Comparison of ENCODE assay signal across 20 mouse cellular contexts in the genomic region with DNA sequence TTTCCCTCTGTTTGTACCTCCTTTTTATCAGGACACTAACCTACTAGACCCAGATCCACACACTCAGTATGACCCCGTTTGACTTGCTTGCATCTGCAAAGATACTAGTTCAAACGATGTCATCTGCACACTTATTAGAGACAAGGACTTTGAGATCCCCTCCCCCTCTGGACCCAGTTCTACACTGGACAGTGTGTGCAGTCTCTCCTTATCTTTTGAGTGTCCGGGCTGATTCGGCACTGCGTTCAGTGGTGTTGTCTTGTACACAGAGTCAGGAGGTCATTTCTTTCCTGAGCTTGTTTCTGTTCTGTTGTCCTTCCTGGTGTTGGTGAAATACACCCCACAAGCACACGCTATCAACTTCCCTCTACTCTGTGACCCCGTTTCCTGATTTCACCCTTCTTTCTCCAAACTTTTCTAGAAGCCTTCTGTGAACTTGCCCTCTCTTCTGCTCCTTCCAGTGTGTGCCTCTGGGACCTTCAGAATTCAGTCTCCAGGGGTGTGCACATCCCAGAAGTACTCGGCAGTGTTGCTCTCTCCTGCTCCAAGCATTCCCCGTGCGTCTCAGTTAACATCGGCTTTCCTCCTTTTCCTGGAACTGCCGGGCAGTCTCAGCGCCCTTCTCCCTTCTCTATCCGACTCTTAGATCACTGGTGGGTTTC. TPM values are rescaled to one million over a fixed set of nuclear protein-coding genes. Genes with fewer than 3 reads are reported as not detected.
DNase-seq lines count a peak whose midpoint lies in the region; ATAC-seq and TF ChIP-seq lines count a peak whose summit lies in the region.
"Had no signal": no experiment of that assay in that cellular context is flagged by ENCODE, and none has a peak within 500 bp of the region (broad histone marks: within the 10 kb centered on the region; RNA-seq: fewer than 3 reads in every experiment).

No protein-coding gene starts in this region.

- DNase-seq in heart, adult 2 months, result peak in 1 of 2 experiments; percentile 9
- no peak for DNase-seq in heart, postnatal 4 days
- DNase-seq in liver, embryonic 11.5 days (ENCODE audit: low spot score), result no peak
- DNase-seq in gastrocnemius, postnatal 25 days, result no peak
- no peak for DNase-seq in lung, postnatal 14 days
- no peak for DNase-seq in midbrain, embryonic 11.5 days (ENCODE audit: low spot score, missing footprints)
- DNase-seq: adrenal gland, postnatal 25 days; cerebellum, adult 9-11 months; gastrocnemius, adult 2 months; kidney, postnatal 25 days; midbrain, embryonic 14.5 days; thymus, adult 18-20 months; thymus, postnatal 4 days had no signal

- no peaks in the 10 kb centered on the region for H3K9me3 ChIP-seq in heart, embryonic 13.5 days
- H3K9me3 ChIP-seq in liver, embryonic 11.5 days (ENCODE audit: control insufficient read depth, low read length), result no peaks in the 10 kb centered on the region
- no peaks in the 10 kb centered on the region for H3K9me3 ChIP-seq in midbrain, embryonic 11.5 days (ENCODE audit: control insufficient read depth, low read length)
- H3K9me3 ChIP-seq: hindbrain, embryonic 15.5 days; intestine, embryonic 15.5 days; liver, embryonic 15.5 days had no signal

- peak; percentile 45; the same call in 1 of the 2 replicates for ATAC-seq in common myeloid progenitor, adult 5-6 weeks (replicated peaks; ENCODE audit: low read depth, poor library complexity, severe bottlenecking)
- no peak for ATAC-seq in heart, embryonic 13.5 days (ENCODE audit: extremely low read depth, insufficient number of reproducible peaks, low FRiP score, low TSS enrichment)
- no peak; the same call in 1 of the 2 replicates for ATAC-seq in liver, embryonic 11.5 days (replicated peaks; ENCODE audit: low FRiP score)
- no peak for ATAC-seq in midbrain, embryonic 11.5 days (ENCODE audit: low FRiP score)
- ATAC-seq: intestine, embryonic 15.5 days; lung, postnatal 0 days had no signal

- H3K4me1 ChIP-seq in heart, adult 2 months (ENCODE audit: control insufficient read depth, insufficient read depth, low read length), result peaks cover 1% of the 10 kb centered on the region
- H3K4me1 ChIP-seq in heart, embryonic 13.5 days, result peaks cover 63% of the 10 kb centered on the region
- H3K4me1 ChIP-seq in liver, embryonic 11.5 days (replicated peaks; ENCODE audit: control insufficient read depth, insufficient read depth, low read length), result peaks cover 14% of the 10 kb centered on the region
- no peaks in the 10 kb centered on the region for H3K4me1 ChIP-seq in midbrain, embryonic 11.5 days (ENCODE audit: control insufficient read depth, insufficient read depth, low read length)
- H3K4me1 ChIP-seq: intestine, embryonic 15.5 days; liver, embryonic 15.5 days had no signal

- no peaks in the 10 kb centered on the region for H3K27me3 ChIP-seq in heart, adult 2 months (ENCODE audit: control insufficient read depth, insufficient read depth, low read length)
- H3K27me3 ChIP-seq in heart, embryonic 13.5 days (replicated peaks), result no peaks in the 10 kb centered on the region
- no peaks in the 10 kb centered on the region for H3K27me3 ChIP-seq in liver, embryonic 11.5 days (replicated peaks; ENCODE audit: control insufficient read depth, insufficient read depth, low read length)
- H3K27me3 ChIP-seq in midbrain, embryonic 11.5 days (ENCODE audit: control insufficient read depth, insufficient read depth, low read length), result no peaks in the 10 kb centered on the region
- H3K27me3 ChIP-seq: hindbrain, embryonic 15.5 days; intestine, embryonic 15.5 days had no signal

- WGBS in heart, adult 2 months, result 12% methylated on average over 14 of the region's 14 CpGs
- 14% methylated on average over 14 of the region's 14 CpGs for WGBS in heart, embryonic 13.5 days
- WGBS in liver, embryonic 11.5 days, result 32% methylated on average over 14 of the region's 14 CpGs
- 75% methylated on average over 14 of the region's 14 CpGs for WGBS in midbrain, embryonic 11.5 days

- H3K79me2 ChIP-seq in heart, adult 2 months (replicated peaks; ENCODE audit: control insufficient read depth, insufficient read depth, low read length), result peaks cover 2% of the 10 kb centered on the region

- no peak for TF ChIP-seq EP300 in heart, adult 2 months (IDR thresholded peaks at IDR 0.05; ENCODE audit: insufficient read depth, low read depth, low read length)

- peak overlapping the region; percentile 28 for H3K27ac ChIP-seq in heart, adult 2 months
- 0 out of 2 replicates have a peak overlapping the region, but pooled peaks have one; percentile 12 for H3K27ac ChIP-seq in heart, embryonic 13.5 days (replicated peaks)
- no peak overlapping the region for H3K27ac ChIP-seq in liver, embryonic 11.5 days (ENCODE audit: low read depth, low read length)
- H3K27ac ChIP-seq in midbrain, embryonic 11.5 days (ENCODE audit: low read depth, low read length), result no peak overlapping the region
- H3K27ac ChIP-seq: gastrocnemius, adult 2 months; hindbrain, embryonic 15.5 days; intestine, embryonic 15.5 days; layer of hippocampus, adult 2 months; liver, embryonic 15.5 days had no signal

- H3K4me2 ChIP-seq in heart, embryonic 13.5 days, result peak overlapping the region; percentile 47
- peak overlapping the region; percentile 24; the same call in 1 of the 2 replicates for H3K4me2 ChIP-seq in liver, embryonic 11.5 days
- H3K4me2 ChIP-seq in midbrain, embryonic 11.5 days, result no peak overlapping the region
- H3K4me2 ChIP-seq: hindbrain, embryonic 15.5 days; intestine, embryonic 15.5 days; liver, embryonic 15.5 days had no signal

- TF ChIP-seq CTCF in heart, adult 2 months (IDR thresholded peaks at IDR 0.05), result no peak

- intact Hi-C loops in heart, adult 2 months (cut with DNase I), result no loop called here

- 0 out of 2 replicates have a peak overlapping the region, but pooled peaks have one; percentile 14 for H3K4me3 ChIP-seq in heart, adult 2 months
- H3K4me3 ChIP-seq in heart, embryonic 13.5 days, result peak overlapping the region; percentile 21
- H3K4me3 ChIP-seq in liver, embryonic 11.5 days (ENCODE audit: low read depth, low read length), result no peak overlapping the region
- H3K4me3 ChIP-seq in midbrain, embryonic 11.5 days (ENCODE audit: low read depth, low read length), result no peak overlapping the region
- H3K4me3 ChIP-seq: gastrocnemius, adult 2 months; hindbrain, embryonic 15.5 days; intestine, embryonic 15.5 days; layer of hippocampus, adult 2 months; liver, embryonic 15.5 days had no signal

- no peak for TF ChIP-seq POLR2A in heart, adult 2 months (IDR thresholded peaks at IDR 0.05; ENCODE audit: insufficient read depth, low read depth, low read length)

- H3K36me3 ChIP-seq in heart, adult 2 months (ENCODE audit: control insufficient read depth, insufficient read depth, low read length), result peaks cover 2% of the 10 kb centered on the region
- H3K36me3 ChIP-seq in heart, embryonic 13.5 days, result no peaks in the 10 kb centered on the region
- H3K36me3 ChIP-seq in liver, embryonic 11.5 days (ENCODE audit: control insufficient read depth, insufficient read depth, low read length), result no peaks in the 10 kb centered on the region
- H3K36me3 ChIP-seq in midbrain, embryonic 11.5 days (ENCODE audit: control insufficient read depth, insufficient read depth, low read length), result no peaks in the 10 kb centered on the region
- H3K36me3 ChIP-seq: hindbrain, embryonic 15.5 days; intestine, embryonic 15.5 days; liver, embryonic 15.5 days had no signal

- H3K9ac ChIP-seq in heart, adult 2 months (ENCODE audit: low read depth, low read length), result no peak overlapping the region
- H3K9ac ChIP-seq in heart, embryonic 13.5 days, result peak overlapping the region; percentile 64
- no peak overlapping the region for H3K9ac ChIP-seq in liver, embryonic 11.5 days (ENCODE audit: low read depth, low read length)
- H3K9ac ChIP-seq in midbrain, embryonic 11.5 days (ENCODE audit: low read length), result no peak overlapping the region
- H3K9ac ChIP-seq: hindbrain, embryonic 15.5 days; intestine, embryonic 15.5 days; liver, embryonic 15.5 days had no signal

RNA-seq across cellular contexts. Expression of a gene that starts 19.0 kb away (rescaled TPM):
- total RNA-seq in heart, adult 2 months (2021), result 1 to 10 TPM; 6.9 to 8.2 TPM
- 2.5 and 3.7 TPM in 2 replicates for polyA plus RNA-seq in heart, adult 2 months (2012; rRNA removed)
- total RNA-seq in heart, postnatal 4 days (2021), result 10 to 100 TPM; 15.0 to 16.3 TPM
- 11.3 and 12.6 TPM in 2 replicates for total RNA-seq in common myeloid progenitor, adult 5-6 weeks (2017)
- polyA plus RNA-seq in heart, embryonic 13.5 days (2015; fragmentation: Nextera tagmentation; extraction: Ambion mirVana), result 2.2 and 2.3 TPM in 2 replicates
- 3.6 TPM in 2 replicates for polyA plus RNA-seq in liver, embryonic 11.5 days (2014; fragmentation: Nextera tagmentation; extraction: Ambion mirVana)
- total RNA-seq in gastrocnemius, postnatal 25 days (2021), result under 1 TPM; 0.46 to 0.77 TPM
- polyA plus RNA-seq in midbrain, embryonic 11.5 days (2014; fragmentation: Nextera tagmentation; extraction: Ambion mirVana), result 2.9 and 3.3 TPM in 2 replicates

Comparison
In these comparisons a context has a peak if more than half of its experiments do, and no peak if none do; other contexts are left out.
1. H3K27ac ChIP-seq: peak in heart, adult 2 months (single experiment) and heart, embryonic 13.5 days (single experiment); none in liver, embryonic 11.5 days (single experiment) and midbrain, embryonic 11.5 days (single experiment).
2. H3K4me3 ChIP-seq: peak in heart, adult 2 months (single experiment) and heart, embryonic 13.5 days (single experiment); none in liver, embryonic 11.5 days (single experiment) and midbrain, embryonic 11.5 days (single experiment).